Mouse (Mus musculus): ENCODE measurements at regions not wholly inside any gene's neighbourhood (a gene's known extent, or its start where the extent isn't known, plus 50 kb on each side); places are given as distances from the start of the nearest gene placed in this dataset.

- no peak for DNase-seq
Observed at GRCm38 (mm10) chr1:186373386-186373785, 256.3 kb upstream of the Lyplal1 start.

GRCm38 (mm10) chr1:186372770-186373353 is 255.8 kb upstream of the Lyplal1 start:
- DNase-seq, result no peak

DNA sequence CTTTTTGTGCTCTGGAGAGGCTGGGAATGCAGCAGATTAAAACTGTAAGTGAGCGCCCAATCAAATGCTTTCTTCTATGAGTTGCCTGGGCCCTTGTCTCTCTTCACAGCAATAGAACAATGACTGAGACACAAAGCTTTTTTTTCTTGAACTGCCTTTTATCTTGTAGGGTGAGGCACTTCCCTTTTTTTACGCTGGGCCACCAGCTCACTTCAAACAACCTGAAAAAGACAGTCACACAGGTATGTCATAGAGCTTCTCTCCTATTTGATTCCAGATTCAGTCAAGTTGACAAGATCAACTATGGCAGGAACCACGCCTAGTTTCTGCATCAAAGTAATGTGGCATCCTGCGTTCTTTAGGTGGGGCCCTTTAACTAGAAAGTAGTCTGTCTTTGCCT is 246.2 kb upstream of the Lyplal1 start:
- DNase-seq, result no peak

GRCm38 (mm10) chr1:186358011-186358670 is 241.0 kb upstream of the Lyplal1 start:
- no peak for DNase-seq

GRCm38 (mm10) chr1:186354742-186355141 is 237.6 kb upstream of the Lyplal1 start:
- no peak for DNase-seq

GRCm38 (mm10) chr1:186354072-186354471 is 237.0 kb upstream of the Lyplal1 start:
- DNase-seq, result no peak

- DNase-seq, result no peak
Observed at GRCm38 (mm10) chr1:186350381-186350780, 233.3 kb upstream of the Lyplal1 start.

DNA sequence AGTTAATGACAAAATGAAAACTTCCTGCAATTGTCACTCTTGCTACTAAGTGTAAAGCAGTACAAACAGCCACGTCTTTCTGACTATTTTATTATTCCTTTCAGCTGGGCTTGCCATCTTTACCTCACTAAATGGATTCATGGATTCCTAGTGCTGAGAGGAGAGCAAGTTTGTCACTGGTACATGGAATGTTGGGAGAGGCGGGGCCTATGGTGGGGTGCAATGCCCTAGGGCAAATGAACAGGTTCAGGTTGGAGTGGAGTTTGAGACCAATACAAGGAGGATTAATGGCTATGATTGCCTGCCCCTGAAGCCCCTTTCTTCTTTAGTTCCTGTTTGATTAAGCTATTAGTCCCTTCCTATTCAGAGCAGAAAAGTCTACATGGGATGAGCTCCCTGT is 232.9 kb upstream of the Lyplal1 start:
- no peak for DNase-seq

GRCm38 (mm10) chr1:186347413-186348147 is 230.5 kb upstream of the Lyplal1 start:
- DNase-seq, result no peak

- DNase-seq, result no peak
Observed at GRCm38 (mm10) chr1:186345449-186345848, 228.3 kb upstream of the Lyplal1 start.

- no peak for DNase-seq
Observed at GRCm38 (mm10) chr1:186342931-186343506, 225.9 kb upstream of the Lyplal1 start.

- no peak for DNase-seq
Observed at GRCm38 (mm10) chr1:186342391-186342790, 225.3 kb upstream of the Lyplal1 start.

DNA sequence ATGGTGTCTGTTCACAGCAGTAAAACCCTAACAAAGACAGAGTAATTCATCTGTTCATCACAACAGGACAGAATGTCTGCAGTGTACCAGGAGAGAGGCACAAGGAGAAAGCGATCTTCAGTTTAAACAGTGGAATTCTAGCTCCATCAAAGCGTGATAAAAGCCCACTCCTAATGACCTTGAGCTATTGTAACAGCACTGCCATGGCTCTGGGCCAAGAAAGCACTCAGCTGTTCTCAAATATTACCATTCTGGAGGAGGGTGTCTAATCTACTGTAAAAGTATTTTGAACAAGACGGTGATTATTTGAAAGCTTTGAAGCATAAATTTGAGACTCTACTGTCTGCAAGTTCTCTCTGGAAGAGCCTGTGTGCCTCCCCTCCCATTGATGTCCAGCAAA is 224.8 kb upstream of the Lyplal1 start:
- no peak for DNase-seq

GRCm38 (mm10) chr1:186340701-186341100 is 223.6 kb upstream of the Lyplal1 start:
- no peak for DNase-seq

- DNase-seq, result no peak
Observed at GRCm38 (mm10) chr1:186317285-186317684, 200.2 kb upstream of the Lyplal1 start.

- no peak for DNase-seq
Observed at GRCm38 (mm10) chr1:186314180-186314579, 197.1 kb upstream of the Lyplal1 start.

- no peak for DNase-seq
Observed at GRCm38 (mm10) chr1:186312698-186313097, 195.6 kb upstream of the Lyplal1 start.

- no peak for DNase-seq
Observed at GRCm38 (mm10) chr1:186312008-186312407, 194.9 kb upstream of the Lyplal1 start.

DNA sequence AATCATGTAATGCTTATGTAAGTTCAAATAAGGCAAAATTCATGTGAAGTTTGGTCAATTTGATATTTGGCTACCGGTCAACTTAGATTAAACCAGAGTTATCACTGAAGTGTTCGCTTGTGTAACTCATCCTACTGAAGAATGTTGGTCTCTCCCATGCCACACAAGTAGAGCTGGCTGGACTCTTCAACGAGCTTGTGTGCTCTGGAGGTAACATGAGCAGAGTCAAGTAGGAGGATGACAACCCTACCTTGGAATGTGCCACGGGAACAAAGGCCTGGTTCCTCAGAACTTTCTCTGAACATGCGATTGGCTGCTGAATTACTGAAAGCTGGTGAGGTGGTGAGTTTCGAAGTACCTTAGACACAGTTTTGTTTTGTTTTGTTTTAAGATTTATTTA is 190.5 kb upstream of the Lyplal1 start:
- DNase-seq, result no peak

GRCm38 (mm10) chr1:186297464-186297863 is 180.4 kb upstream of the Lyplal1 start:
- no peak for DNase-seq

DNA sequence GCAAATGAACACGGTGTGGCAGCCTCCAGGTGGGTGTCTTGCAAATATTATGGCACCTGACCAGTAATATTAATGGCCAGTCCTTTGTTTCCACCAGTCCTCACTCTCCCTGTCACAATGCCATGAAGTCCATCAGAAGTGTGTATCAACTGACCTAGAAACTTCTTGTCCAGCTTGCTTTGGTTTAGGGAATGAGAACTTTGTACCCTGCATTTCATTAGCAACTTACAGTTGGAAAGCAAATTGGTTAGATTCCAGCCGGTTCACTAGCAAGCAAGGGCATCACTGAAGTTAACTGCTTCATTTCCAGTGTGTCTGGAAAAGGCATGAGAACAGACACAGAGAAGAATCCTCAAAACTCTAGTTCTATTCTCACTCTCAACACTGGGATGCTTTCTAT is 178.1 kb upstream of the Lyplal1 start:
- DNase-seq, result no peak

- DNase-seq, result no peak
Observed at GRCm38 (mm10) chr1:186294635-186295034, 177.5 kb upstream of the Lyplal1 start.

DNA sequence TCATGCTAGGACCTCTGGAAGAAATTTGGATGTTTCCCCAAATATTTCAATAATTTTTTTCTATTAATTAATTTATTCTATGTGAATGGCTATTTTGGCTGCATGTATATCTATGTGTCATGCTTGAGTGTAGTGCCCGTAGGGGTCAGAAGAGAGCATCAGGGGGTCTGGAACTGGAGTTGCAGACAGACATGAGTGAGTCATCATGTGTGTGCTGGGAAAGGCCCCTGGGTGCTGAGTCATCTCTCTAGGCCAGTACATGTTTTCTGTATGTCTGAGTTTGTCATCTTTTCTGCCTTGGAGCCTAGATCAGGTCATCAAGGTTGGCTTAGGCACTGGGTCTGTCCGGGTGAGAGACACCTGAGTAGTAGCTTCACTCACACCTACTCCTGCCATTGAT is 172.0 kb upstream of the Lyplal1 start:
- DNase-seq, result no peak

DNA sequence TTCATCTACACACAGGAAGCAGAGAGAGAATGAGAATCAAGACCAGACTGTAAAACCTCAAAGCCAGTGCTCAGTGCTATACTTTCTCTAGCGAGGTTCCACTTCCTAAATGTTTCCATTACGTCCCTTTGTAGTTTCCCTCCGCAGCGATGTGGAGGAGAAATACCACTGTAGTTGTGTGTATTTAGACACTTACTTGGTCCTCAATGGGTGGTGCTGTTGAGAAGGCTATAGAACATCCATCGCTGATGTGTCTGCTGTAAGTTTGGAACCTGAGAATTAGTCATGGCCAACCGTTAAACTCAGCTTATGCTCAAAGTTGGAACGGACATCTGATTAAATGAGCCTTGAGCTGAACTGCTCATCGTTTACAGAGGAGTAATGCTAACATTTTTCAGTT is 170.7 kb upstream of the Lyplal1 start:
- no peak for DNase-seq

Data from thymus, postnatal 14 days (tissue).